Comparison of ENCODE assay signal across 8 mouse cellular contexts in the genomic region with DNA sequence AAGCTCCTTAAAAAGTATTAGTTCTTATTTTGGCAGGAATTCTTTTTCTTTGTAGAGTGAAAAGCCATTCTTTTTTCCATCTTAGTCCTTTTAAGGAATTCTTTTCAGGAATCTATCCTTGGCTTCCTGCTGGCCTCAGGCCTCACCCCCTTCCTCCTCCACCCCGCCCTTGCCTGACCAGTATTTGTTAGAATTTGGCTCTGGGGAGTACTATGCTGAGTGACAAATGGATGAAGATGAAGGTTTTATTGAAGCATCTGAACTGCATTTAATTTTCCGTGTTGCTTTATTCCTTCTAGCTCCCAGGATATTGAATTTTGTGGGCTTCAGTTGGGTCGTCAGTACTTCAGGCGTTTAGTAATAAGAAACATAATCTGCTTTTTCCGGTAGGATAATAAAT. TPM values are rescaled to one million over a fixed set of nuclear protein-coding genes. Genes with fewer than 3 reads are reported as not detected.
DNase-seq lines count a peak whose midpoint lies in the region; ATAC-seq and TF ChIP-seq lines count a peak whose summit lies in the region.

No protein-coding gene starts in this region.

- no peak for TF ChIP-seq EP300 in lung, postnatal 0 days (IDR thresholded peaks at IDR 0.05)

- H3K27me3 ChIP-seq in heart, embryonic 12.5 days (replicated peaks), result no peaks in the 10 kb centered on the region
- H3K27me3 ChIP-seq in kidney, embryonic 16.5 days (ENCODE audit: insufficient read depth, low read length), result no peaks in the 10 kb centered on the region
- no peaks in the 10 kb centered on the region for H3K27me3 ChIP-seq in lung, postnatal 0 days (replicated peaks; ENCODE audit: insufficient read depth, low read length)
- H3K27me3 ChIP-seq in small intestine, adult 2 months (ENCODE audit: control insufficient read depth, insufficient read depth, low read length), result no peaks in the 10 kb centered on the region

- H3K4me3 ChIP-seq in heart, embryonic 12.5 days, result peak overlapping the region; percentile 74
- peak overlapping the region; percentile 49 for H3K4me3 ChIP-seq in kidney, embryonic 16.5 days (ENCODE audit: low read length)
- peak overlapping the region; percentile 41 for H3K4me3 ChIP-seq in lung, postnatal 0 days (ENCODE audit: low read depth, low read length)
- H3K4me3 ChIP-seq in small intestine, adult 2 months (ENCODE audit: low read depth, low read length), result peak overlapping the region; percentile 77

- peak overlapping the region; percentile 91 for H3K27ac ChIP-seq in heart, embryonic 12.5 days (ENCODE audit: poor library complexity, severe bottlenecking)
- H3K27ac ChIP-seq in kidney, embryonic 16.5 days (ENCODE audit: low read length), result peak overlapping the region; percentile 95
- peak overlapping the region; percentile 91 for H3K27ac ChIP-seq in lung, postnatal 0 days (ENCODE audit: low read length)
- peak overlapping the region; percentile 79 for H3K27ac ChIP-seq in small intestine, adult 2 months (ENCODE audit: insufficient read depth, low read depth, low read length)

- H3K36me3 ChIP-seq in heart, embryonic 12.5 days, result no peaks in the 10 kb centered on the region
- no peaks in the 10 kb centered on the region for H3K36me3 ChIP-seq in kidney, embryonic 16.5 days (ENCODE audit: insufficient read depth, low read length)
- H3K36me3 ChIP-seq in lung, postnatal 0 days (ENCODE audit: insufficient read depth, low read length), result no peaks in the 10 kb centered on the region
- H3K36me3 ChIP-seq in small intestine, adult 2 months (ENCODE audit: control insufficient read depth, insufficient read depth, low read length), result no peaks in the 10 kb centered on the region

- H3K9me3 ChIP-seq in heart, embryonic 12.5 days (replicated peaks), result no peaks in the 10 kb centered on the region
- H3K9me3 ChIP-seq in kidney, embryonic 16.5 days (ENCODE audit: low read length), result no peaks in the 10 kb centered on the region
- H3K9me3 ChIP-seq in lung, postnatal 0 days (ENCODE audit: low read length), result no peaks in the 10 kb centered on the region

- TF ChIP-seq POLR2A in small intestine, adult 2 months (IDR thresholded peaks at IDR 0.05; ENCODE audit: low read depth, low read length), result no peak

- H3K4me2 ChIP-seq in heart, embryonic 12.5 days, result peak overlapping the region; percentile 58
- peak overlapping the region; percentile 50 for H3K4me2 ChIP-seq in kidney, embryonic 16.5 days (replicated peaks; ENCODE audit: low read depth, low read length)
- H3K4me2 ChIP-seq in lung, postnatal 0 days (replicated peaks; ENCODE audit: low read depth, low read length), result peak overlapping the region; percentile 55

- no peak for TF ChIP-seq CTCF in lung, postnatal 0 days (IDR thresholded peaks at IDR 0.05)
- no peak for TF ChIP-seq CTCF in small intestine, adult 2 months (IDR thresholded peaks at IDR 0.05; ENCODE audit: extremely low read depth, insufficient read length, insufficient replicate concordance, low read depth, low read length)

- DNase-seq in urinary bladder, postnatal 25 days (ENCODE audit: low spot score), result peak; percentile 28
- DNase-seq in urinary bladder, postnatal 10 days (ENCODE audit: low spot score), result no peak
- DNase-seq in embryo, embryonic 9.5 days (ENCODE audit: extremely low spot score), result peak; percentile 64
- peak; percentile 84 for DNase-seq in lung, postnatal 0 days (ENCODE audit: low spot score)
- no peak for DNase-seq in frontal cortex, postnatal 14 days (ENCODE audit: low spot score in 2 of 2)

- WGBS in heart, embryonic 12.5 days, result 1% methylated on average over 5 of the region's 5 CpGs
- WGBS in kidney, embryonic 16.5 days, result 1% methylated on average over 5 of the region's 5 CpGs
- under 1% methylated on average over 5 of the region's 5 CpGs for WGBS in lung, postnatal 0 days
- WGBS in small intestine, adult 2 months, result under 1% methylated on average over 5 of the region's 5 CpGs

- no peaks in the 10 kb centered on the region for H3K4me1 ChIP-seq in heart, embryonic 12.5 days (replicated peaks)
- H3K4me1 ChIP-seq in kidney, embryonic 16.5 days (ENCODE audit: insufficient read depth, low read length), result peaks cover 16% of the 10 kb centered on the region
- H3K4me1 ChIP-seq in lung, postnatal 0 days (ENCODE audit: insufficient read depth, low read depth, low read length), result peaks cover 2% of the 10 kb centered on the region; the same call in 1 of the 2 replicates
- no peaks in the 10 kb centered on the region for H3K4me1 ChIP-seq in small intestine, adult 2 months (ENCODE audit: control insufficient read depth, insufficient read depth, insufficient read length, low read length)

- ATAC-seq in heart, embryonic 12.5 days (ENCODE audit: insufficient number of reproducible peaks, low FRiP score), result no peak
- no peak for ATAC-seq in kidney, embryonic 16.5 days (ENCODE audit: low FRiP score, low TSS enrichment)
- no peak for ATAC-seq in lung, postnatal 0 days

- peak overlapping the region; percentile 60 for H3K9ac ChIP-seq in heart, embryonic 12.5 days
- peak overlapping the region; percentile 65 for H3K9ac ChIP-seq in kidney, embryonic 16.5 days (replicated peaks; ENCODE audit: low read length)
- peak overlapping the region; percentile 45 for H3K9ac ChIP-seq in lung, postnatal 0 days (replicated peaks; ENCODE audit: low read depth)

RNA-seq across cellular contexts. Expression of a gene that starts 1.2 kb away (rescaled TPM):
- polyA plus RNA-seq in heart, embryonic 12.5 days (2016; fragmentation: Nextera tagmentation; extraction: Ambion mirVana), result 38.1 and 40.1 TPM in 2 replicates
- 44.6 and 49.4 TPM in 2 replicates for polyA plus RNA-seq in kidney, embryonic 16.5 days (2015; fragmentation: Nextera tagmentation; extraction: Ambion mirVana)
- 27.9 and 39.7 TPM in 2 replicates for polyA plus RNA-seq in lung, postnatal 0 days (2015; fragmentation: Nextera tagmentation; extraction: Ambion mirVana)
- 5.7 and 9.6 TPM in 2 replicates for polyA plus RNA-seq in small intestine, adult 2 months (2012; rRNA removed)

Comparison
In these comparisons a context has a peak if more than half of its experiments do, and no peak if none do; other contexts are left out.
1. DNase-seq: peak in urinary bladder, postnatal 25 days (single experiment), embryo, embryonic 9.5 days (single experiment) and lung, postnatal 0 days (single experiment); none in urinary bladder, postnatal 10 days (single experiment) and frontal cortex, postnatal 14 days (0 of 2).
2. Peak in every context shown above with its lines, with median percentiles within 50 percentile points of each other: H3K27ac ChIP-seq, H3K4me2 ChIP-seq, H3K4me3 ChIP-seq and H3K9ac ChIP-seq.